Mouse (Mus musculus) neural tube, embryonic 14.5 days (tissue): ENCODE measurements around the gene Cgref1. TPM values are rescaled to one million over a fixed set of nuclear protein-coding genes. Genes with fewer than 3 reads are reported as not detected.

Source experiments
- ATAC-seq: fragments of 200-750 bp; cut with Nextera tagmentation; 2 replicates; pipeline ENCODE4 v1.8.0; 2017; ENCODE audit warnings: low read depth, mild to moderate bottlenecking, moderate TSS enrichment, moderate library complexity
- H3K27ac ChIP-seq: fragments of 300-500 bp; sonication (generic); 2 replicates; pipeline ENCODE4 v1.5.1; 2014; ENCODE audit warnings: low read depth, mild to moderate bottlenecking, control low read depth, low read length, moderate library complexity, mixed read lengths
- H3K27me3 ChIP-seq: fragments of 300-500 bp; sonication (generic); 2 replicates; pipeline ENCODE4 v1.6.1; 2014; ENCODE audit warnings: low read length; ENCODE audit not compliant: control insufficient read depth, insufficient read depth
- H3K36me3 ChIP-seq: fragments of 300-500 bp; sonication (generic); 2 replicates; pipeline ENCODE4 v1.6.1; 2014; ENCODE audit warnings: low read length, mixed read lengths; ENCODE audit not compliant: control insufficient read depth, insufficient read depth
- H3K4me1 ChIP-seq: fragments of 300-500 bp; sonication (generic); 2 replicates; pipeline ENCODE4 v1.6.1; 2014; ENCODE audit warnings: low read length; ENCODE audit not compliant: control insufficient read depth, insufficient read depth
- H3K4me2 ChIP-seq: fragments of 300-500 bp; sonication (generic); 2 replicates; pipeline ENCODE4 v1.6.1; 2014; ENCODE audit warnings: mild to moderate bottlenecking, low read depth, low read length, control low read depth
- H3K4me3 ChIP-seq: fragments of 300-500 bp; sonication (generic); 2 replicates; pipeline ENCODE4 v1.5.1; 2014; ENCODE audit warnings: low read depth, low read length, control low read depth, mixed read lengths
- H3K9ac ChIP-seq: fragments of 300-500 bp; sonication (generic); replicated peaks from 2 replicates; pipeline ENCODE4 v1.6.1; 2014; ENCODE audit warnings: low read depth, mild to moderate bottlenecking, control low read depth, low read length, mixed read lengths
- H3K9me3 ChIP-seq: fragments of 300-500 bp; sonication (generic); 2 replicates; pipeline ENCODE4 v1.6.1; 2016; ENCODE audit warnings: low read length; ENCODE audit not compliant: control insufficient read depth
- WGBS: fragments of 180-500 bp; shearing (Covaris S2); extraction: QIAGEN DNeasy Blood & Tissue Kit; methylation state at CpG from one replicate; pipeline ENCODE4 v1.1.7; 2014; 5-methylcytosine and 5-hydroxymethylcytosine counted together
- polyA plus RNA-seq: library from polyadenylated mRNA; unstranded; fragments of >200 nt; fragmentation: Nextera tagmentation; extraction: Ambion mirVana; gene quantifications from 2 replicates; pipeline ENCODE4 v1.2.1, GENCODE M21; 2014

The Cgref1 gene
- polyA plus RNA-seq, 1 experiment from 2014 or later = 76.4 TPM

GRCm38 (mm10) chr5:30916841-30917240 lies 28.6 kb downstream of the Cgref1 start:
- Histone ChIP-seq H3K4me2 (no peak overlapping the region), H3K27ac (no peak overlapping the region), H3K27me3 (no peaks in the 10 kb centered on the region), H3K9ac (no peak overlapping the region), H3K36me3 (no peaks in the 10 kb centered on the region), H3K4me1 (peaks cover 17% of the 10 kb centered on the region; the same call in 1 of the 2 replicates), H3K4me3 (no peak overlapping the region), H3K9me3 (no peaks in the 10 kb centered on the region)
- ATAC-seq = no peak
- WGBS = 91% methylated on average over 9 of the region's 9 CpGs

GRCm38 (mm10) chr5:30915974-30916433 lies 29.4 kb downstream of the Cgref1 start:
- 3% methylated on average over 7 of the region's 7 CpGs for WGBS
- peak; percentile 85 for ATAC-seq
- H3K9ac ChIP-seq = peak overlapping the region; percentile 28; the same call in 1 of the 2 replicates
- H3K27ac ChIP-seq = 0 out of 2 replicates have a peak overlapping the region, but pooled peaks have one; percentile 16
- no peaks in the 10 kb centered on the region for H3K9me3 ChIP-seq
- peak overlapping the region; percentile 29; the same call in 1 of the 2 replicates for H3K4me2 ChIP-seq
- H3K4me3 ChIP-seq = 0 out of 2 replicates have a peak overlapping the region, but pooled peaks have one; percentile 7
- H3K27me3 ChIP-seq = no peaks in the 10 kb centered on the region
- H3K4me1 ChIP-seq = peaks cover 17% of the 10 kb centered on the region; the same call in 1 of the 2 replicates
- H3K36me3 ChIP-seq = no peaks in the 10 kb centered on the region

GRCm38 (mm10) chr5:30915456-30915855 lies 29.9 kb downstream of the Cgref1 start:
- H3K27me3 ChIP-seq = no peaks in the 10 kb centered on the region
- no peak overlapping the region for H3K4me3 ChIP-seq
- ATAC-seq = peak; percentile 26
- H3K36me3 ChIP-seq = no peaks in the 10 kb centered on the region
- no peak overlapping the region for H3K27ac ChIP-seq
- peak overlapping the region; percentile 41; the same call in 1 of the 2 replicates for H3K9ac ChIP-seq
- H3K4me2 ChIP-seq = peak overlapping the region; percentile 25; the same call in 1 of the 2 replicates
- 76% methylated on average over 9 of the region's 9 CpGs for WGBS
- H3K9me3 ChIP-seq = no peaks in the 10 kb centered on the region
- H3K4me1 ChIP-seq = peaks cover 14% of the 10 kb centered on the region; the same call in 1 of the 2 replicates

GRCm38 (mm10) chr5:30914849-30915248 lies 30.5 kb downstream of the Cgref1 start:
- WGBS = 85% methylated on average over 6 of the region's 6 CpGs
- Histone ChIP-seq H3K27ac (no peak overlapping the region), H3K36me3 (no peaks in the 10 kb centered on the region), H3K4me1 (peaks cover 14% of the 10 kb centered on the region; the same call in 1 of the 2 replicates), H3K27me3 (no peaks in the 10 kb centered on the region), H3K4me2 (peak overlapping the region; percentile 25; the same call in 1 of the 2 replicates), H3K9ac (peak overlapping the region; percentile 41; the same call in 1 of the 2 replicates), H3K4me3 (no peak overlapping the region), H3K9me3 (no peaks in the 10 kb centered on the region)
- no peak for ATAC-seq

GRCm38 (mm10) chr5:30914101-30914635 lies 31.2 kb downstream of the Cgref1 start:
- H3K4me3 ChIP-seq = peak overlapping the region; percentile 4; the same call in 1 of the 2 replicates
- H3K36me3 ChIP-seq = no peaks in the 10 kb centered on the region
- H3K9me3 ChIP-seq = no peaks in the 10 kb centered on the region
- H3K4me1 ChIP-seq = peaks cover 14% of the 10 kb centered on the region; the same call in 1 of the 2 replicates
- no peak for ATAC-seq
- 0 out of 2 replicates have a peak overlapping the region, but pooled peaks have one; percentile 63 for H3K27ac ChIP-seq
- H3K9ac ChIP-seq = peak overlapping the region; percentile 26
- peak overlapping the region; percentile 25; the same call in 1 of the 2 replicates for H3K4me2 ChIP-seq
- 78% methylated on average over 7 of the region's 7 CpGs for WGBS
- no peaks in the 10 kb centered on the region for H3K27me3 ChIP-seq

- peak within 1 kb of the TSS; percentile 25; the same call in 1 of the 2 replicates for H3K4me2 ChIP-seq
- no peaks in the 10 kb centered on the region for H3K9me3 ChIP-seq
- peak within 1 kb of the TSS; percentile 26 for H3K9ac ChIP-seq
- H3K27me3 ChIP-seq = no peaks in the 10 kb centered on the region
- WGBS = 34% methylated on average over 13 of the region's 13 CpGs
- peak within 1 kb of the TSS; percentile 63 for H3K27ac ChIP-seq
- H3K36me3 ChIP-seq = no peaks in the 10 kb centered on the region
- H3K4me1 ChIP-seq = peaks cover 18% of the 10 kb centered on the region
- H3K4me3 ChIP-seq = peak within 1 kb of the TSS; percentile 4; the same call in 1 of the 2 replicates
- no peak for ATAC-seq
Measured at GRCm38 (mm10) chr5:30913060-30913841, 32.1 kb downstream of the Cgref1 start, which contains the start of gene Emilin1. Emilin1 (plus strand) TSS chr5:30913402.

- Histone ChIP-seq H3K27ac (peak overlapping the region; percentile 63), H3K9me3 (no peaks in the 10 kb centered on the region), H3K36me3 (no peaks in the 10 kb centered on the region), H3K4me1 (peaks cover 21% of the 10 kb centered on the region), H3K9ac (no peak overlapping the region), H3K4me3 (no peak overlapping the region), H3K4me2 (no peak overlapping the region), H3K27me3 (no peaks in the 10 kb centered on the region)
- 54% methylated on average over 5 of the region's 5 CpGs for WGBS
- ATAC-seq = no peak
Measured at GRCm38 (mm10) chr5:30912156-30912555, 33.2 kb downstream of the Cgref1 start.

GRCm38 (mm10) chr5:30910481-30910880 lies 34.9 kb downstream of the Cgref1 start:
- Histone ChIP-seq H3K27ac (no peak overlapping the region), H3K4me1 (peaks cover 30% of the 10 kb centered on the region), H3K4me3 (no peak overlapping the region), H3K27me3 (no peaks in the 10 kb centered on the region), H3K4me2 (no peak overlapping the region), H3K9me3 (no peaks in the 10 kb centered on the region), H3K9ac (no peak overlapping the region), H3K36me3 (0 out of 2 replicates have a peak, but pooled peaks cover 3% of the 10 kb centered on the region)
- ATAC-seq = no peak
